Mouse (Mus musculus): ENCODE data around the gene Hnrnpu. TPM values are rescaled to one million over a fixed set of nuclear protein-coding genes. Genes with fewer than 3 reads are reported as not detected.
"Not testable (repeated sequence)": the region's sequence is repeated elsewhere in the genome, so short reads cannot be mapped to it uniquely, and the experiment has no call there.

Gene Hnrnpu
- total RNA-seq (2017) = 385 to 507 TPM (median 405 TPM) in 3 replicates

DNA sequence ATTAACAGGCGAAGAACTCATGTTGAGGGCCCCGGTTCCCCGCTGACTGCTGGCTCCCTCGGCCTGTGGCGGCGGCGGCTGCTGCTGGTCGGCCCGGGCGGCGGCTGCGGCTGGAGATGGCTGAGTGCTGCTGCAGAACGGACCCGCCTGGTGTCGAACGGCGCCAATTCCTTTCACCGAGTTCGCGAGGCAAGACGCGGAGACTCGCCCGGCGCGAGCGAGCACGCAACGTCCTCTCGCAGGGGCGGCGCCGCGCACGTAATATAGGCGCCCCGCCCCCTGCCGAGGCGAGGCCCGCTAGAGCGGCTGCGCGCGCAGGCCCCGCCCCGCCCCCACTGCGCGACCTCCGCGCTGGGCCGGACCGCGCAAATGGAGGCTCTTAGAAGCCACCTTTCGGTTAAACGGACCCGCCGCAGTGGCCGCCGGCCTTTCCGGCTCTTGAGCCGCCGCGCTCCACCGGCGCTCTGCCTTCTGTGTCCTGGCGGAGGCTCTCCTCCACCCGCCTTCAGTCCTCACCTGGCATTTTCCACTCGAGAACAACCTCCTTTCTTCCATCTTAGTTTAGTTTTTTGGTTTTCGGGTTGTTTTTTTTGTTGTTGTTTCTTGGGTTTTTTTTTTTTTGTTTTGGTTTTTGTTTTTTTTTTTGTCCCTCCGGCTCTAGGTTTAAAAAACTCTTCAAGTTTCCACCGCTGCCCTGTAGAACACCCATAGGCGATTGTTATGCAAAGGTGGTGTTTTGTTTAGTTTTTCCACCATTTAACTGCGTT is at the start of gene Hnrnpu:
TSS of gene Hnrnpu (minus strand) at position 247 of the 767 bp plus-strand sequence.
- ATAC-seq (replicated peaks; ENCODE audit: insufficient number of reproducible peaks, low FRiP score, low TSS enrichment, poor library complexity, severe bottlenecking) = peak; percentile 75

DNA sequence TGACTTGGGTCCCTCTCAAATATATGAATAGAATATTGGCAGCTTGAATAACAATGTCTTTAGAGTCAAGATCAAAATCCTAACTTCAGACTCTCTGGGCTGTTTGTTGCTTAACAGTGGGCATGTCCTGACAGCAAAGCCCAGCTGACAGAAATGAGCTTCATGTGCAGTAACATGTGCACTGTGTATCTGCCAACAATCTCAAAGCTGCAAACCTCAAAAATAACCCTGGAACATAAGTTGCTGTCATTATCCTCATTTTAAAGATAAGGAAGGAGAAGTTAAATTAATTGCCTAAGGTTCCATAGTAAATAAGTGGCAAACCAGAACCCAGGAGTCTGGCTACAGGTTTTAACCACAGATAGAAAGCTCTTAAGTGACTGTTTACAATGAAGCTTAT is 44.6 kb upstream of the Hnrnpu start:
- no peak for ATAC-seq (replicated peaks; ENCODE audit: insufficient number of reproducible peaks, low FRiP score, low TSS enrichment, poor library complexity, severe bottlenecking)

DNA sequence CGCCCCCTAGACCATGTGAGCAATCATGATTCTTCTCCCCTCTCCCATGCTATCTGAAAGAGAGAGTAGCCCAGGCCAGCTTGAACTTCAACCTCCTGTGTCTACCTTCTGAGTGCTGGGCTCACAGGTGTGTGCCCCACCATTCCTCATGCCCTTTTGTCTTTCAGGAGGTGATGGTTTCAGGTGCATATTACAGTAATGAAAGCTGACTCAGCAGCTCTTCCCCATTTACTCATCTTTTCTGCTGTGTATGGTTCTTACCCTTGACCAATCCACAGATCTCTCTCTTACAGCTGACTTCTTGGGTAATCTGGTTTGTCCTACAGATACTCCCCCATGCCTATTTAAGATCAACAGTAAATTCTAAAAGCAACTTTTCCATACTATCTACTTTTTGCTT is 41.6 kb upstream of the Hnrnpu start:
- ATAC-seq (replicated peaks; ENCODE audit: insufficient number of reproducible peaks, low FRiP score, low TSS enrichment, poor library complexity, severe bottlenecking) = no peak

DNA sequence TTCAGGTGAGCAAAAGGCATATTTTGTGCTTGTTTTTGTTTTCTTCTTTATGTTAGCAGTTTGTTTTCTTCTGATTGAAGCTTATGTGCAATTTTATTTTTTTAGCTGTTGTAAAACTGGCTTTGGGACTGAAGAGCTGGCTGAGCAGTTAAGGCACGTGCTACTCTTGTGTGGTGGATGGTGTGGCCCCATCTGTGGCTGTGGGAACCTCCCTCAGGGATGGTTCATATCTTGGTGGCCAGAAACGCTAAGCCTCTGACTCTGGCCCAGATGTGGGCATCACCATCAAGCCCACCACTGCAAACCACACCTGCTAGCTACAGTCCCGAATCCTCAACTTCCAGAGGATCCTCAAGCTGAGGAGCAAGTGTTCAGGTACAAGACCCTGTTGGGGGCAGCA is 40.5 kb upstream of the Hnrnpu start:
- ATAC-seq (replicated peaks; ENCODE audit: insufficient number of reproducible peaks, low FRiP score, low TSS enrichment, poor library complexity, severe bottlenecking) = no peak

DNA sequence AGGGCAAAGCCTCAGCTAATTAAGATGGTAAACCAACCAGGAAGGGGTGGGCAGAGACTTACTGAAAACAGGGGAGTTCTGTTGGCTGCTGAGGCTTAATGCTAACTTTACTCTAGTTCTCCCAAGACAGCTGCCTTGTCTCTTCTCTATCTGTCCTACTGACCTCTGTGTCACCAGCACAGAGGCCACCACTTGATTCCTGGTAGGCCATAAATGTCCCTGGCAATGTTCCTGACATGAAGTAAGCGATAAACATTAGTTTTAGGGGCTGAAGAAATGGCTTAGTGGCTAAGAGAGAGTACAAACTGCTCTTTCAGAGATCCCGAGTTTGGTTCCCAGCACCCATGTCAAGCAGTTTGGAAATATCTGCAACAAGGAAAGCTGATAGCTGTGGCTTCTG is 39.3 kb upstream of the Hnrnpu start:
- ATAC-seq (replicated peaks; ENCODE audit: insufficient number of reproducible peaks, low FRiP score, low TSS enrichment, poor library complexity, severe bottlenecking) = no peak

DNA sequence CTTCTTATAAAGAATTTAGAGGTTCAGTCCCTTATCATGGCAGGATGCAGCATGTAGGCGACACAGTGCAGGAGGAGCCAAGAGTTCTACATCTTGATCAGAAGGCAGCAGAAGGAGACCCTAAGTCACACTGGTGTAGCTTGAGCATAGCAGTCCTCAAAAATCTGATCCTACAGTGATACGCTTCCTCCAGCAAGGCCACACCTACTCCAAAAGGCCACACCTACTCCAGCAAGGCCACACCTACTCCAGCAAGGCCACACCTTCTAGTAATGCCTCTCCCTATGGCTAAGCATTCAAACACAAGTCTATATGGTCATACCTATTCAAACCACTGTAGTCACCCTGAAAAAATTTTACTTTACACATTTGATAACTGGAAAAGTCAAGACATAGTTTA is 38.5 kb upstream of the Hnrnpu start:
- ATAC-seq (replicated peaks; ENCODE audit: insufficient number of reproducible peaks, low FRiP score, low TSS enrichment, poor library complexity, severe bottlenecking) = no peak

DNA sequence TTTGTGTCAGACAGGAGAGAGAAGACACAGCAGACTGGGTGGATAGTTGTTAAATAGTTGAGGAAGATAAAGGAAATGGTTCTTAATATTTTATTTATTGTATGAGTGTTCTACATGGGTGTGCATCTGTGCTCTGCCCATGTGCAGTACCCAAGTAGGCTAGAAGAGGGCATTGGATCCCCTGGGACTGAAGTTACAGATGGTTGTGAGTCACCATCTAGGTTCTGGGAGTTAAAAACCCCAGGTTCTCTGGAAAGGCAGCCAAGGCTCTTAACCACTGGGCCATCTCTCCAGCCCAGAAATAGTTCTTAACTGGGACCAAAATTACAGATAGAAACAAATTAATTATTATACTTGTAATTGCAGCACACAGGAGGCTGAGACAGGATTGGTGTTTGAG is 37.8 kb upstream of the Hnrnpu start:
- no peak for ATAC-seq (replicated peaks; ENCODE audit: insufficient number of reproducible peaks, low FRiP score, low TSS enrichment, poor library complexity, severe bottlenecking)

DNA sequence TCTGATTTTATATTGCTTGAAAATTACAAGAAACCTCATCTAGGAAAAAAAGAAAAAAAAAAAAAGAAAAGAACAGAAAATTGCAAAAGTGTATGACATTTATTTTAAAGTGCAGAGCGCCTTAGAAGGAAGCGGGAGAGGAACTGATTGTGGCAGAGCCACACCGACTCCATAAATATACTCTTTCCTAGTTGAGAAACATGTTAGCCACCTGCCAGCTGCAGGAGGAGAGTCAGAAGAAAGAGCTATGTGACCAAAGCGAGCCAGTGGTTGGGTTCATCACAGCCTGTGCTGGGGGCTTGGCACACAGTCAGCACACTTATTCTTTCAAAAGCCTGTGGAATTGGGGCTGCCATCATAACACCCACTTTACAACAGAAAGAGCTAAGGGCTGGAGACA is 35.1 kb upstream of the Hnrnpu start:
- no peak for ATAC-seq (replicated peaks; ENCODE audit: insufficient number of reproducible peaks, low FRiP score, low TSS enrichment, poor library complexity, severe bottlenecking)

DNA sequence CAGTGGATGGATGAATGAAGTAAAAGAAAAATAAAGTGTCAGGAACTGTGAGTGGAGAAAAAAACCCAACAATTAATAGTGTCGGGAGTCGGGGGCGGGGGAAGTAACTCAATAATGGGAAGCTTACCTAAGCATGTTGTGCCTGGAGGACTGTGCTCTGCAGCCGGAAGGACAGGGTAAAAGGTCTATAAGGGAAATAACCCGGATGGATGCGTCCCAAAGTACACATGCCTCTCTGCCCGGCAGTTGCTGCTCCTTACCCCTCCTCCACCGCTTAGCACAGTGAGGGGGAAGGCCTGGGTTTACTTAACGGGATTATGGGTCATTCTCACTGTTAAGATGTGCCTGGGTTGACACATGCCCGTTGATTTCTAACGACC is 31.7 kb upstream of the Hnrnpu start:
- peak; percentile 52; the same call in 1 of the 2 replicates for ATAC-seq (replicated peaks; ENCODE audit: insufficient number of reproducible peaks, low FRiP score, low TSS enrichment, poor library complexity, severe bottlenecking)

DNA sequence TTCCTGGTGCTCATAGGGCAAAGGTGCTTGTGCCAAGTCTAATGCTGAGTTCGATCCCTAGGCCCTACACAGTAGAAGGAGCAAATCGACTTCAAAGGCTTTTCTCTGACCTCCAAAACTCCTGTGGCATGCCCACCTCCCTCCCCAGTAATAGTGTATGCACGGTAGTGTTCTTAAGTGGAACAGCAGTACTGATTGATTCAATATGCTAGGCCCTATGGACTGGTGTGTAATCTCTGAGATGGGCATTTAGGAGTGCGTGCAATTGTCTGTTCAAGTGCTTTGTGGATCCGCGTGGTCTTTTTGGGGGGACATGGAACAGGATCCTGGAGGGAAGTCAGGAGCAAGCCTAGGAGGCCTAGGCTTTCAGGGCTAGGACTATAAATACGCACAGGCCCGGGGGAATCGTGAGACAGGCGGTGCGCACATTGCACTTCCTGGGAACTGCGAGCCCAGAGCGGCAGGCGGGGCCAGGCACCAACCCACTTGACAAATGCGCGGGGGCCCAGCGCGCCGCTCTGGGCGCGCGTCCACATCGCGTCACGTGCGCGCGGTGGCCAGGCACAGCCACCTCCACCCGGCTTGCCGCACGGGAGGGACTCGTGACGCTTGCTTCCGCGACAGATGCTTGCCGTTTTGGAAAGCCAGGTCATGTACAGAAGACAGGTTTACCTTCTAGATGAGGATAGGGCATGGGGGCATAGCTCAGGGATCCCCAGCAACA is 31.1 kb upstream of the Hnrnpu start:
- peak; percentile 83 for ATAC-seq (replicated peaks; ENCODE audit: insufficient number of reproducible peaks, low FRiP score, low TSS enrichment, poor library complexity, severe bottlenecking)

DNA sequence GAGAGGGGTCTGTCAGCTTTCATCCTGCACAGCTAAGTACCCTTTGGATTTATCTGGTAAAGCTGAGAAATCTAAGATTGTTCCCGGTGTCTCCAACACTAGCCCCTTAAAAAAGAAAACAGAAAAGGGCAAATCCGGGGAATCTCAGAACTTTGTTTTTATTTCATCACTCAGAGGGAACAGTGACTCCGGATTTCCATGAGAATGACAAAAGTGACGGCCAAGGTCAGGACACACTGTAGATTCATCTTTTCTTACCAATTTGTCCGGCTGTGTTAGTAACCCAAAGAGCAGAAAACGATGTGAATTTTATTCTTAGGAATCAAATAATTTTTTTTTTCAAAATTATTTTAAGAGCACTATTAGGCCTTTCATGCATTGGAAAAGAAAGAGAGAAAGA is 30.5 kb upstream of the Hnrnpu start:
- no peak for ATAC-seq (replicated peaks; ENCODE audit: insufficient number of reproducible peaks, low FRiP score, low TSS enrichment, poor library complexity, severe bottlenecking)

DNA sequence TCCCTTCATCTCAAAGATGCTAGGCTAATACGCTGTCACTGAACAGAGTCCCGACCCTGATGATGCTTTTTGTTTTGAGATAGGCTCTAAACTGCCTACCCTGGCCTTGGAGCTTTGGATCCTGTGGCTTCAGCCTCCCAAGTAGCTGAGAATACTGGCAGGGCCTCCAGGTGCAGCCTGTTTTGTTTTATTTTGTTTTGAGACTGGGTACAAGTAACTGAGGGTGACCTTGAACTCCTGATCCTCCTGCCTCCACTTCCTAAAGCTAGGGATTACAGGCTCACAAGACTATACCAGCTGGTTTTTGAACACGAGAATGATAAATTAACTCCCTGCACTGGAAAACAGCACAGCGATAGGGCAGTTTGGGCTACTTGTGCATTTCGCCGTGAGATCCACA is 27.6 kb upstream of the Hnrnpu start:
- no peak for ATAC-seq (replicated peaks; ENCODE audit: insufficient number of reproducible peaks, low FRiP score, low TSS enrichment, poor library complexity, severe bottlenecking)

DNA sequence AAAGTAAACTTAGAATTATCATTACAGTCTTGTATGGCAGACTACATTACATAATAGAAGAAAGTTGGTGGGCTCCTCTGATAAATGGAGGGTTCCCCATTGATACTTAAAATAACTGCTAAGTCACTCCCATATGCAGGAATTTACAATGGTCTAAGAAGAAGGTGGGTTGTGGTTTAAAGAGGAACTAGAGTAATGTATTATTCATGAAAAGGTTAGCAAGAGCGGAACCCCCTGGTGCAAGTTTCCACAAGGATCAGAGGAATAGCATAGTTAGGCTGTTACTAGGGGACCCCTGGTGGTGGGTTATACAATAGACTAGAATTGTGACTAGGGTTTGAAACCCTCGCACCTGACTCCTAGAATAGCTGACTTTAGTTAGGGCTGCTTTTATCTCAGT is 23.1 kb upstream of the Hnrnpu start:
- ATAC-seq (replicated peaks; ENCODE audit: insufficient number of reproducible peaks, low FRiP score, low TSS enrichment, poor library complexity, severe bottlenecking) = no peak

DNA sequence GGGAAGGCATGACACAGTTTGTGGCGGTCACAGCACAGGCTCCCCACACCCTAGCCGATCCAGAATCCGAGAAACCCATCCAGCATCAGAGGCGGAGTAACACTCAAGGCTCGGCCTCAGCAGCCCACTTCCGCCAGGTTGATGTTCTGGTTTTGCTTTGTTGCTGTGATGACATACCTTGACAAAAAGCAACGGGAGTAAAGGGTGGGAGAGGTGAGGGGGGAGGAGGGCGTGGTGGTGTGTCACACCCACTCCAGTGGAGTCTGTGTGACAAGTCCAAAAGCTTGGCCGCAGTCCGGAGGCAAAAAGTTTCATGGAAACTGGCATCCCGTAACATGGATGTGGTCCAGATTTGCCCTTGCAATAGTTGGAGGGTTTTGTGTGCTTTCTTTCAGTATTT is 22.7 kb upstream of the Hnrnpu start:
- no peak for ATAC-seq (replicated peaks; ENCODE audit: insufficient number of reproducible peaks, low FRiP score, low TSS enrichment, poor library complexity, severe bottlenecking)

DNA sequence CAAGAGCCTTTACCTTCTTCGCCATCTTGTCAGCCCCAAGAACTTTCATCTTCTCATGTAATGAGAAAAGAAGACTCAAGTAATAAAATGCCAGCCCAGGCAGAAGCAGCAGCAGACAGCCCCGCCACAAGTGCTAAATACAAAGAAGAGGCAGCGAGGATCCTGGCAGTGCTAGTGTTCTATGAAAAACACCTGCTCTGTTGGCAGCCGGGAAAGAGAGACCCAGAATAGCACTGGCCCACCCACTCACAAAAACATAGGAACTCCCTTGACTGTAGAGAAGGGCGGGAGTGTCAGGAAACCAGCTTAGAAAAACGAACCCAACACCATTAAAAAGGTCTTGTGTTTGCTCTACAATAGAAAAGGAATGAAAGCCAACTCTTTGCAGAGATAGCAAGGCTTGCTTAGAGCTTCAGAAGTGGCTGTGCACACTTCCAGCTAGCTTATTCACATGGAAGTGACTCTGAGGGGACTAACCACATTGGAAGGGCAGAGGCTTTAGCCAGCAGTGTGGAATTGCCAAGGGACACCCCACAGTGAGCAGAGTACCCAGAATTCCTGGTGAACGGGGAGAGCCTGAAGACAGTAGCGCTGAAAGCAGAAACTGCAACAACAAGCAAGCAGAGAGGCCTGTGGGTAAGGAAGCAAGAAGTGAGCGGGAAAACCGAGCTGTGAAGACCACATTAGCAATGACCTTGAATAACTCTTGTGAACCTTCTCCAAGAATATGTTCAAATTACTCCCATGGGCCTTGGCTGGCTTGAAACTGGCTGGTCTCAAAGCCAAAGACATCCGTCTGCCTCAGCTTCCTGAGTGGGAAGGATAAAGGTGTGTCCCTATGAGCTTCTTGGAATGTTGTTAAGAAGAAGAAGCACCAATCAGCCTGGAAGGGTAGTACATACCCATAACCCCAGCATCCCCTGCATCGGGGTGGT is 20.4 kb upstream of the Hnrnpu start:
- no peak for ATAC-seq (replicated peaks; ENCODE audit: insufficient number of reproducible peaks, low FRiP score, low TSS enrichment, poor library complexity, severe bottlenecking)

DNA sequence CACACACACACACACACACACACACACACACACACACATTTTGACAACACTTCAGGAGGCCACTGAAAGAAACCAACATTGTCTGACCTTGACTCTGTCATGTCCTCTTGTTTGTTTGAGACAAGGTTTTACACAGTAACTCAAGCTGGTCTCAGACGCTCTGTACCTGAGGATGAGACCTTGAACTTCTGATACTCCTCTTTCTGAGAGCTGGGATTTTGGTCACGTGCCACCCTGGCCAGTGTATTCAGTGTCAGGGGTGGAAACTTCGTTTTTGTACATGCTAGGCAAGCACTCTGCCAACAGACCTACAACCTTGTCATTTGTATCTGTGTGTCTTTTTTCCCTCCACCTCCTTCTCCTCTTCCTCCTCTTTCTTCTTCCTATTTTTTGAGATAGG is 17.0 kb upstream of the Hnrnpu start:
- ATAC-seq (replicated peaks; ENCODE audit: insufficient number of reproducible peaks, low FRiP score, low TSS enrichment, poor library complexity, severe bottlenecking) = no peak

DNA sequence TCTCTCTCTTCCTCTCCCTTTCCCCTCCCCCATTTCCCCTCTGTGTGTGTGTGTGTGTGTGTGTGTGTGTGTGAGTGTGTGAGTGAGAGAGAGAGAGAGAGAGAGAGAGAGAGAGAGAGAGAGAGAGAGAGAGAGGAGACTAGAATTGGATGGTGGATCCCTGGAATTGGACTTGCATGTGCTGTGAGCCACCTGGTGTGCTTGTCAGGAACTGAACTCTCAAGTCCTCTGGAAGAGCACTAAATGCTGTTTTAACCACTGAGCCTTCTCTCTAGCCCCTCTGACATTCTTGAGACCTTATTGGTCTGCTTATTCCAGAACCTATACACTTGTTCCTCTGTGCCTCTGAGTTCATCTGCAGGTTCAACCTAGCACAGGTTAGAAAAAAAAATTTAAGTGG is 14.0 kb upstream of the Hnrnpu start:
- no peak for ATAC-seq (replicated peaks; ENCODE audit: insufficient number of reproducible peaks, low FRiP score, low TSS enrichment, poor library complexity, severe bottlenecking)

DNA sequence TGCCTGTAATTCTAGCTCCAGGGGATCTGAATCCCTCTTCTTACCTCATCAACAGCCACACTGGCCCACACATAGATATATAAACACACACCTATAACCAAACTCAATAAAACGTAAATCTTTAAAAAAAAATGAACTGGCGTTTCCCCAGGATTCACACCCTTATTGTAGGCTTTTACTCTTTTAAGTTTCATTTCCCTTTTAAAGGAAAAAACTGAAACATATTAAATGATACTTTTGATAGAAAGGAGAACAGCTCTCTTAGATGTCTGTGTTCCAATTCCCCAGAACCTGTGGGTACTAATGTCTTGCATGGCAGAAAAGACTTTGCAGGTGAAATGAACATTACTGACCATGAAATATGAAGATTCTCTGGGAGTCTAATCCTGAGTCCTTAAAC is 13.2 kb upstream of the Hnrnpu start:
- ATAC-seq (replicated peaks; ENCODE audit: insufficient number of reproducible peaks, low FRiP score, low TSS enrichment, poor library complexity, severe bottlenecking) = no peak

DNA sequence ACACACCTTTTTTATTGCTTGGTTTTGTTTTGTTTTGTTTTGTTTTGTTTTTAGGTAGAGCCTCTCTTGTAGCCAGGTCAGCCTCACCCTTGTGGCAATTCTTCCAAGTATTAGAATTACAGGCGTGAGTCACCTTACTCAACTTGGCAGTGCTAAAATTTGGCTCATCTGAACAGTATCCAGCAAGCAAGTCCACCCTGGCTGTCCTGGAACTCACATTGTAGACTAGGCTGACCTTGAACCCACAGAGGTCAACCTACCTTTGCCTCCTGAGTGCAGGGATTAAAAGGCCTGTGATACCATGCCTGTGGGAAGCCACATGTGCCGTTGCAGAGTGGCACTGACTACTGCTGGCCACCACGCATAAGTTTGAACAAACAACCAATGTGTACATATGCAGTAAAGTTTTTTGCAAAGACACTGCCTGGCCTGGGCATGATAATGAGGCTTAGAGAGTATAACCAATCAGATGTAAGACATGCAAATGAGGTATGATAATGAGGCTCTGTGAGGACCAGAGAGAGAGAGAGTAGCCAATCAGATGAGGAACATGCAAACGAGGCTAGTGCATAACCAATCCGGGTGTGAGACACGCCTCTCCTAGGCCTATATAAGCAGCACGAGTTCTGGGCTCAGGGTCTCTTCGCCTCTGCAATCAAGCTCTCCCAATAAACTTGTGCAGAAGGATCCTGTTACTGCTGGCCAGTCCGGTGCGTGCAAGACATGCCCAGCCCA is 6.6 kb upstream of the Hnrnpu start:
- ATAC-seq (replicated peaks; ENCODE audit: insufficient number of reproducible peaks, low FRiP score, low TSS enrichment, poor library complexity, severe bottlenecking) = not testable (repeated sequence)
